Mouse (Mus musculus): ENCODE data around the gene Plekha7. TPM values are rescaled to one million over a fixed set of nuclear protein-coding genes. Genes with fewer than 3 reads are reported as not detected.
A peak's percentile ranks its signal among the peaks of the same experiment; 100 is the strongest.

Plekha7 gene
- polyA plus RNA-seq, 1 experiment, result 10.0 TPM

DNA sequence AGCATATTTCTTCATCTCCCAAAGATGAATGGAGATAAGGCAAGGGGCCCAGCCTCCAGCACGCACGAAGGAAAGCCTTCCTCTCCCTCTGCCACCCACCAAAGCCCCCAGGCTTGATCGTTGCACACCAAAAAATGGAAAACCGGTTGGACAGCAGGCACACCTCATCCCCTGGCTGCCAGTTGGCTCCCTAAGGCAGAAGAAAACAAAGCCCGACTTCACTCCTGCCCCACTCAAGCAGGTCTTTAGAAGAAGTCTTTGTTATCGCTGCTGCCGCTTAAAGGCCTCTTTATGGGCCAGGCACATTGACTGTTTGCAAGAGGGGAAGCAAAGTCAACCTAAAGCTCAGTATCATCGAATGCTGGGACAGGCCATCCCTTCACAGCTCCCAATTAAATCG, 29.9 kb downstream of the Plekha7 start:
- TF ChIP-seq CTCF (IDR thresholded peaks at IDR 0.05; ENCODE audit: insufficient read depth, low read length) (no peak), POLR2A (IDR thresholded peaks at IDR 0.05; ENCODE audit: borderline replicate concordance, extremely low read depth, low read depth, low read length) (no peak)
- 73% methylated on average over 9 of the region's 9 CpGs for WGBS
- Histone ChIP-seq H3K4me1 (ENCODE audit: control insufficient read depth, insufficient read depth, low read length) (no peaks in the 10 kb centered on the region), H3K4me3 (replicated peaks; ENCODE audit: extremely low read depth, low read depth, low read length) (no peak overlapping the region)
- DNase-seq, result no peak

GRCm38 (mm10) chr7:116276315-116276714, 31.9 kb downstream of the Plekha7 start:
- no peak for DNase-seq
- H3K4me3 ChIP-seq (replicated peaks; ENCODE audit: extremely low read depth, low read depth, low read length), result no peak overlapping the region
- TF ChIP-seq POLR2A (IDR thresholded peaks at IDR 0.05; ENCODE audit: borderline replicate concordance, extremely low read depth, low read depth, low read length) (no peak), CTCF (IDR thresholded peaks at IDR 0.05; ENCODE audit: insufficient read depth, low read length) (no peak)
- H3K4me1 ChIP-seq (ENCODE audit: control insufficient read depth, insufficient read depth, low read length), result no peaks in the 10 kb centered on the region

DNA sequence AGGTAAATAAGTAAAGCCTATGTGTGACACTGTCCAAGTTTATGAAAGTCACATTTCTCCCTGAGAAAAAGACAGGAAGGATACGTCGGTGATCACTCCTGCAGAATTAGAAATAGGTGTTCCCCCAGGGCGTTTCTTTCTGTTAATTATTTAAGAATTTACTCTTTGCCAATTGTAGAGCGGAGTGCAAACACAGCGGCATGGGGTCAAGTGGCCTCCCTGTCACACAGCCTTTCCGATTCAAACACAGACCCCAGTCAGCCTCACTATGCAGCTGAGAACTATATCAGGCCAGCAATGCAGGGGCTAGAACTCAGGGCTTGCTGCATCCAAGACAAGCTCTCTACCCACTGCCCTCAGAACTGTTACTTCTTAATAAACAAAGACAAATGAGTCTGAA, 35.1 kb downstream of the Plekha7 start:
- TF ChIP-seq POLR2A (IDR thresholded peaks at IDR 0.05; ENCODE audit: borderline replicate concordance, extremely low read depth, low read depth, low read length), result no peak
- no peak for TF ChIP-seq CTCF (IDR thresholded peaks at IDR 0.05; ENCODE audit: insufficient read depth, low read length)
- 71% methylated on average over 6 of the region's 6 CpGs for WGBS
- H3K4me3 ChIP-seq (replicated peaks; ENCODE audit: extremely low read depth, low read depth, low read length), result no peak overlapping the region
- no peak for DNase-seq
- no peaks in the 10 kb centered on the region for H3K4me1 ChIP-seq (ENCODE audit: control insufficient read depth, insufficient read depth, low read length)

GRCm38 (mm10) chr7:116269501-116269995, 38.6 kb downstream of the Plekha7 start:
- TF ChIP-seq CTCF (IDR thresholded peaks at IDR 0.05; ENCODE audit: insufficient read depth, low read length) (no peak), POLR2A (IDR thresholded peaks at IDR 0.05; ENCODE audit: borderline replicate concordance, extremely low read depth, low read depth, low read length) (no peak)
- no peak for DNase-seq
- WGBS, result 79% methylated on average over 6 of the region's 6 CpGs

GRCm38 (mm10) chr7:116268113-116268926, 39.9 kb downstream of the Plekha7 start:
- DNase-seq, result no peak
- H3K4me1 ChIP-seq (ENCODE audit: control insufficient read depth, insufficient read depth, low read length), result no peaks in the 10 kb centered on the region
- WGBS, result 52% methylated on average over 13 of the region's 13 CpGs
- no peak for TF ChIP-seq POLR2A (IDR thresholded peaks at IDR 0.05; ENCODE audit: borderline replicate concordance, extremely low read depth, low read depth, low read length)
- H3K4me3 ChIP-seq (replicated peaks; ENCODE audit: extremely low read depth, low read depth, low read length), result no peak overlapping the region

More at GRCm38 (mm10) chr7:116269501-116269995, 38.6 kb downstream of the Plekha7 start:
- no peaks in the 10 kb centered on the region for H3K4me1 ChIP-seq (ENCODE audit: control insufficient read depth, insufficient read depth, low read length)
- no peak overlapping the region for H3K4me3 ChIP-seq (replicated peaks; ENCODE audit: extremely low read depth, low read depth, low read length)

DNA sequence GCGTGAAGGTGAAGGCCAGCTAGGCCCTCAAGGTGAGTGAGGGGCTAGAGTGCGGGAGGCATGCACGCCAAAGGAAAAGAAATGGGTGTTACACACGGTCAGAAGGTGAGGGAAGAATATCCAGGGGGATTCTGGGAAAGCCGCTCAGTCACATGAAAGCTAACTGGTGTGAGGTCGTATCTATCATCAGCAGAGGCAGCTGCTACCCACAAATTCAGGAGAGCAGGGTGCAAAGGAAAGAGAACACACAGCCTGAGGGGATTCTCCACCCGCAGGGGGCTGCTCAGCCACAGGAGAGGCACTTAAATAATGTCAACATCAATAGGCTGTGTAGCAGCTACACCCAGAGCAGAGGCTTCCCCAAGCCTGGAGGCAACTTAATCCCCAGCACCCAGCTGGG, 44.9 kb downstream of the Plekha7 start:
- no peak for TF ChIP-seq CTCF (IDR thresholded peaks at IDR 0.05; ENCODE audit: insufficient read depth, low read length)
- no peak for TF ChIP-seq POLR2A (IDR thresholded peaks at IDR 0.05; ENCODE audit: borderline replicate concordance, extremely low read depth, low read depth, low read length)
- WGBS, result 76% methylated on average over 7 of the region's 7 CpGs
- H3K4me3 ChIP-seq (replicated peaks; ENCODE audit: extremely low read depth, low read depth, low read length), result no peak overlapping the region
- no peaks in the 10 kb centered on the region for H3K4me1 ChIP-seq (ENCODE audit: control insufficient read depth, insufficient read depth, low read length)
- DNase-seq, result no peak

GRCm38 (mm10) chr7:116262508-116262907, 45.7 kb downstream of the Plekha7 start:
- Histone ChIP-seq H3K4me1 (ENCODE audit: control insufficient read depth, insufficient read depth, low read length) (no peaks in the 10 kb centered on the region), H3K4me3 (replicated peaks; ENCODE audit: extremely low read depth, low read depth, low read length) (no peak overlapping the region)
- 60% methylated on average over 2 of the region's 2 CpGs for WGBS
- no peak for TF ChIP-seq CTCF (IDR thresholded peaks at IDR 0.05; ENCODE audit: insufficient read depth, low read length)
- no peak for TF ChIP-seq POLR2A (IDR thresholded peaks at IDR 0.05; ENCODE audit: borderline replicate concordance, extremely low read depth, low read depth, low read length)
- DNase-seq, result no peak

GRCm38 (mm10) chr7:116262101-116262500, 46.1 kb downstream of the Plekha7 start:
- Histone ChIP-seq H3K4me3 (replicated peaks; ENCODE audit: extremely low read depth, low read depth, low read length) (no peak overlapping the region), H3K4me1 (ENCODE audit: control insufficient read depth, insufficient read depth, low read length) (no peaks in the 10 kb centered on the region)
- DNase-seq, result no peak
- WGBS, result 23% methylated on average over 4 of the region's 4 CpGs
- TF ChIP-seq POLR2A (IDR thresholded peaks at IDR 0.05; ENCODE audit: borderline replicate concordance, extremely low read depth, low read depth, low read length) (no peak), CTCF (IDR thresholded peaks at IDR 0.05; ENCODE audit: insufficient read depth, low read length) (peak; percentile 48; the same call in 1 of the 2 replicates)

GRCm38 (mm10) chr7:116260826-116261615, 47.2 kb downstream of the Plekha7 start:
- TF ChIP-seq CTCF (IDR thresholded peaks at IDR 0.05; ENCODE audit: insufficient read depth, low read length) (peak; percentile 49), POLR2A (IDR thresholded peaks at IDR 0.05; ENCODE audit: borderline replicate concordance, extremely low read depth, low read depth, low read length) (no peak)

More at GRCm38 (mm10) chr7:116260826-116261615, 47.2 kb downstream of the Plekha7 start:
- no peak overlapping the region for H3K4me3 ChIP-seq (replicated peaks; ENCODE audit: extremely low read depth, low read depth, low read length)
- no peak for DNase-seq
- 65% methylated on average over 4 of the region's 4 CpGs for WGBS
- H3K4me1 ChIP-seq (ENCODE audit: control insufficient read depth, insufficient read depth, low read length), result no peaks in the 10 kb centered on the region

All from lung, adult 2 months (tissue).